Mouse (Mus musculus) C2C12 (cell line): ENCODE data around the gene Cyp4f18.

Source experiments
- CEBPB ChIP-seq: IDR thresholded peaks from one replicate; pipeline ENCODE4 v1.6.1; 2011; ENCODE audit warnings: low read depth, mild to moderate bottlenecking, control low read depth, moderate library complexity
- CTCF ChIP-seq: IDR thresholded peaks from one replicate; pipeline ENCODE4 v1.5.1; 2011; ENCODE audit not compliant: control insufficient read depth, insufficient read depth, insufficient read length
- FOSL1 ChIP-seq: IDR thresholded peaks from one replicate; pipeline ENCODE4 v1.8.0; 2011; ENCODE audit warnings: mild to moderate bottlenecking, low read length; ENCODE audit not compliant: poor library complexity, insufficient read depth, severe bottlenecking
- MAX ChIP-seq: IDR thresholded peaks from one replicate; pipeline ENCODE4 v1.6.1; 2011; ENCODE audit warnings: mild to moderate bottlenecking, control low read depth
- MYOD1 ChIP-seq: IDR thresholded peaks from one replicate; pipeline ENCODE4 v1.6.1; 2011; ENCODE audit warnings: low read depth; ENCODE audit not compliant: control insufficient read depth, insufficient read length
- MYOG ChIP-seq: IDR thresholded peaks from one replicate; pipeline ENCODE4 v1.6.1; 2011; ENCODE audit not compliant: control insufficient read depth, insufficient read length; ENCODE audit errors: extremely low read depth
- USF1 ChIP-seq: IDR thresholded peaks from one replicate; pipeline ENCODE4 v1.6.1; 2011; ENCODE audit warnings: low read depth, mild to moderate bottlenecking, control low read depth, moderate library complexity

DNA sequence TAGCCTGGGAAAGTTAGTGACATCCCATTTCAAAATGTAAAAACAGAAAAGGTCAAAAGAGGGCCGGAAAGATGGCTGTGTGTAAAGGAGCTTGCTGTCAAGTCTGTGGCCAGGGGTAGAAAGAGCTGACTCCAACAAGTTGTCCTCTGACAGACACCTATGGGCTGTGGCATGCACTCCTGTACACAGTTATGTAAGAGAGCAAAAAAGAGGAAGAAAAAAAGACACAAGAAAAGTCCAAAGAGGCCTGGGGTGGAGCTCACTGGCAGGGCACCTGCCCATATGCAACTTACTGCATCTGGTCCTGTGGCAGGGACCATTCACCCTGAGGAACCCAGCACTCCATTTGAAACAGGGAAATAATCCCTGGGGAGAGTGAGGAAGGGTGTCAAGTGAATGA is 33.1 kb upstream of the Cyp4f18 start:
- no peak for TF ChIP-seq CEBPB
- no peak for TF ChIP-seq USF1
- TF ChIP-seq MYOG = no peak
- TF ChIP-seq CTCF = no peak
- no peak for TF ChIP-seq MAX
- TF ChIP-seq MYOD1 = no peak
- no peak for TF ChIP-seq FOSL1
